Mouse (Mus musculus): ENCODE measurements around the gene Polr3h.
"Not testable (repeated sequence)": the region's sequence is repeated elsewhere in the genome, so short reads cannot be mapped to it uniquely, and the experiment has no call there.

The Polr3h gene

GRCm38 (mm10) chr15:81914668-81915067, 11.4 kb downstream of the Polr3h start:
- no peak for DNase-seq

GRCm38 (mm10) chr15:81912498-81912897, 13.5 kb downstream of the Polr3h start:
- DNase-seq, result no peak

GRCm38 (mm10) chr15:81908767-81909166, 17.3 kb downstream of the Polr3h start:
- not testable (repeated sequence) for DNase-seq

GRCm38 (mm10) chr15:81907953-81908352, 18.1 kb downstream of the Polr3h start:
- DNase-seq, result no peak

GRCm38 (mm10) chr15:81904939-81905338, 21.1 kb downstream of the Polr3h start:
- peak; percentile 77 for DNase-seq

- no peak for DNase-seq
Measured at GRCm38 (mm10) chr15:81898751-81899150, 27.3 kb downstream of the Polr3h start.

- no peak for DNase-seq
Measured at GRCm38 (mm10) chr15:81897607-81898285, 28.3 kb downstream of the Polr3h start.

- DNase-seq, result no peak
Measured at GRCm38 (mm10) chr15:81896407-81896806, 29.6 kb downstream of the Polr3h start.

GRCm38 (mm10) chr15:81894002-81894401, 32.0 kb downstream of the Polr3h start:
- DNase-seq, result no peak

GRCm38 (mm10) chr15:81891822-81892580, 34.0 kb downstream of the Polr3h start:
- DNase-seq, result no peak

GRCm38 (mm10) chr15:81891140-81891802, 34.8 kb downstream of the Polr3h start:
- DNase-seq, result no peak

- DNase-seq, result no peak
Measured at GRCm38 (mm10) chr15:81889175-81889574, 36.9 kb downstream of the Polr3h start.

GRCm38 (mm10) chr15:81886795-81887550, 39.1 kb downstream of the Polr3h start:
- DNase-seq, result no peak

GRCm38 (mm10) chr15:81885418-81885934, 40.6 kb downstream of the Polr3h start:
- no peak for DNase-seq

GRCm38 (mm10) chr15:81882348-81882747, 43.7 kb downstream of the Polr3h start:
- DNase-seq, result no peak

GRCm38 (mm10) chr15:81879531-81880401, 46.3 kb downstream of the Polr3h start:
- no peak for DNase-seq

- peak; percentile 99 for DNase-seq
Measured at GRCm38 (mm10) chr15:81872262-81873136, 53.5 kb downstream of the Polr3h start, which contains the start of gene Aco2. Gene Aco2, plus strand, starts transcription at chr15:81872309.

GRCm38 (mm10) chr15:81871604-81872261, 54.3 kb downstream of the Polr3h start, which contains the start of gene Phf5a:
Gene Phf5a, minus strand, starts transcription at chr15:81871911.
- DNase-seq, result peak; percentile 98

GRCm38 (mm10) chr15:81869985-81870384, 56.1 kb downstream of the Polr3h start:
- DNase-seq, result no peak

GRCm38 (mm10) chr15:81864238-81864637, 61.8 kb downstream of the Polr3h start:
- DNase-seq, result no peak
